Mouse (Mus musculus) myocyte (in vitro differentiated cells): Measurements from ENCODE around the gene Acp7. TPM values are rescaled to one million over a fixed set of nuclear protein-coding genes. Genes with fewer than 3 reads are reported as not detected.
A peak's percentile ranks its signal among the peaks of the same experiment; 100 is the strongest.

Experiments used
- H3K27me3 ChIP-seq: one replicate; pipeline ENCODE4 v1.6.1; 2011; ENCODE audit not compliant: control insufficient read depth, insufficient read depth, insufficient read length
- H3K36me3 ChIP-seq: one replicate; pipeline ENCODE4 v1.6.1; 2011; ENCODE audit not compliant: control insufficient read depth, insufficient read depth
- H3K4me2 ChIP-seq: one replicate; pipeline ENCODE4 v1.6.1; 2011; ENCODE audit warnings: low read depth, control low read depth
- H3K4me3 ChIP-seq: one replicate; pipeline ENCODE4 v1.5.1; 2011; ENCODE audit warnings: mild to moderate bottlenecking, control low read depth, moderate library complexity
- H3K79me2 ChIP-seq: one replicate; pipeline ENCODE4 v1.6.1; 2011; ENCODE audit not compliant: control insufficient read depth, insufficient read depth
- H3ac ChIP-seq: one replicate; pipeline ENCODE4 v1.6.1; 2011; ENCODE audit not compliant: control insufficient read depth, insufficient read length
- CEBPB ChIP-seq: IDR thresholded peaks from 2 replicates; pipeline ENCODE4 v1.6.1; 2011; ENCODE audit warnings: mild to moderate bottlenecking, moderate library complexity; ENCODE audit not compliant: poor library complexity, insufficient read depth, severe bottlenecking
- E2F4 ChIP-seq: IDR thresholded peaks from one replicate; pipeline ENCODE4 v1.6.1; 2011; ENCODE audit warnings: mild to moderate bottlenecking, control low read depth, moderate library complexity; ENCODE audit not compliant: insufficient read depth
- MAX ChIP-seq: IDR thresholded peaks from one replicate; pipeline ENCODE4 v1.6.1; 2011; ENCODE audit warnings: low read depth, mild to moderate bottlenecking, control low read depth
- MYOD1 ChIP-seq, 3 experiments: IDR thresholded peaks; one replicate each; pipeline ENCODE4 v1.6.1; 2011; ENCODE audit warnings: control low read depth in 2 of 3, low read depth in 2 of 3, mild to moderate bottlenecking in 2 of 3, moderate library complexity in 1 of 3; ENCODE audit not compliant: insufficient read length in 2 of 3, control insufficient read depth in 1 of 3
- MYOG ChIP-seq, 3 experiments: IDR thresholded peaks; one replicate each; pipeline ENCODE4 v1.6.1; 2011; ENCODE audit warnings: control low read depth in 2 of 3, low read depth in 2 of 3, mild to moderate bottlenecking in 2 of 3; ENCODE audit not compliant: insufficient read length in 2 of 3, control insufficient read depth in 1 of 3, insufficient read depth in 1 of 3
- POLR2A ChIP-seq: IDR thresholded peaks from one replicate; pipeline ENCODE4 v1.6.1; 2011; ENCODE audit warnings: low read depth, mild to moderate bottlenecking, control low read depth, moderate library complexity; ENCODE audit not compliant: insufficient read length
- POLR2AphosphoS2 ChIP-seq: IDR thresholded peaks from one replicate; pipeline ENCODE4 v1.6.1; 2011; ENCODE audit warnings: low read depth, control low read depth; ENCODE audit not compliant: insufficient read length
- REST ChIP-seq: IDR thresholded peaks from one replicate; pipeline ENCODE4 v1.6.1; 2011; ENCODE audit warnings: mild to moderate bottlenecking, control low read depth, moderate library complexity; ENCODE audit not compliant: insufficient read depth, insufficient read length
- SRF ChIP-seq: IDR thresholded peaks from one replicate; pipeline ENCODE4 v1.6.1; 2011; ENCODE audit warnings: low read depth; ENCODE audit not compliant: control insufficient read depth, insufficient read length
- TCF12 ChIP-seq: IDR thresholded peaks from one replicate; pipeline ENCODE4 v1.6.1; 2011; ENCODE audit warnings: mild to moderate bottlenecking, control low read depth; ENCODE audit not compliant: poor library complexity, insufficient read depth, severe bottlenecking
- TCF3 ChIP-seq: IDR thresholded peaks from one replicate; pipeline ENCODE4 v1.6.1; 2011; ENCODE audit warnings: low read depth, control low read depth; ENCODE audit not compliant: insufficient read length
- USF1 ChIP-seq: IDR thresholded peaks from one replicate; pipeline ENCODE4 v1.6.1; 2011; ENCODE audit warnings: low read depth, mild to moderate bottlenecking, control low read depth, moderate library complexity
- polyA plus RNA-seq: library from polyadenylated mRNA; unstranded; fragments of >200 nt; fragmentation: generic; extraction: Trizol; gene quantifications from one replicate; pipeline ENCODE4 v1.2.1, GENCODE M21; 2012; ENCODE audit warnings: missing spikeins

Acp7 gene
- polyA plus RNA-seq, 1 experiment = not detected

DNA sequence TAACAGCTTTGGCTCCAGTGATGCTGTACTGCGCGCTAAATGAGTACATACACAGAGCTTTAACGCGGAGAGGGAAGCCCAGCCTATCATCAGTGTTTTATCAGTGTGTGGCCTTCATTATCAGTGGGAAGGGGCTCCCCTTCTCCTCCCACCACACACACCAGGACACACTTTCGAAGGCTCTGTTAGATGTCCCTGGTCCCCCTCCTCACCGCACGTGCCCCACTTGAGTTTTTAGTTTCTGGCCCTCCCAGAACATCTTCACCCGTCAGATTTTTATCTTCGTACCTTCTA lies 33.9 kb downstream of the Acp7 start:
- no peaks in the 10 kb centered on the region for H3K27me3 ChIP-seq
- H3K4me3 ChIP-seq = peak overlapping the region; percentile 76
- H3K4me2 ChIP-seq = peak overlapping the region; percentile 92
- no peak for TF ChIP-seq MYOG (IDR thresholded peaks at IDR 0.05; ENCODE audit: control insufficient read depth in 1 of 3, insufficient read depth in 1 of 3, insufficient read length in 2 of 3, low read depth in 2 of 3)
- no peak for TF ChIP-seq TCF3
- no peak for TF ChIP-seq MAX
- TF ChIP-seq CEBPB = no peak
- TF ChIP-seq E2F4 = no peak
- TF ChIP-seq SRF = no peak
- TF ChIP-seq POLR2A = no peak
- no peaks in the 10 kb centered on the region for H3K36me3 ChIP-seq
- peaks cover 50% of the 10 kb centered on the region for H3K79me2 ChIP-seq
- peak overlapping the region; percentile 35 for H3ac ChIP-seq

GRCm38 (mm10) chr7:28596436-28597276 lies 34.5 kb downstream of the Acp7 start:
- TF ChIP-seq MYOG (IDR thresholded peaks at IDR 0.05; ENCODE audit: control insufficient read depth in 1 of 3, insufficient read depth in 1 of 3, insufficient read length in 2 of 3, low read depth in 2 of 3) = peak in 1 of 3 experiments; percentile 16
- no peak for TF ChIP-seq SRF
- peak overlapping the region; percentile 76 for H3K4me3 ChIP-seq
- no peaks in the 10 kb centered on the region for H3K36me3 ChIP-seq
- no peaks in the 10 kb centered on the region for H3K27me3 ChIP-seq
- H3K4me2 ChIP-seq = peak overlapping the region; percentile 92
- H3ac ChIP-seq = peak overlapping the region; percentile 35
- H3K79me2 ChIP-seq = peaks cover 54% of the 10 kb centered on the region

- peak overlapping the region; percentile 76 for H3K4me3 ChIP-seq
- H3K36me3 ChIP-seq = no peaks in the 10 kb centered on the region
- peak overlapping the region; percentile 92 for H3K4me2 ChIP-seq
- peaks cover 62% of the 10 kb centered on the region for H3K79me2 ChIP-seq
- no peaks in the 10 kb centered on the region for H3K27me3 ChIP-seq
- no peak for TF ChIP-seq MYOG (IDR thresholded peaks at IDR 0.05; ENCODE audit: control insufficient read depth in 1 of 3, insufficient read depth in 1 of 3, insufficient read length in 2 of 3, low read depth in 2 of 3)
- TF ChIP-seq TCF3 = no peak
- TF ChIP-seq E2F4 = no peak
- no peak for TF ChIP-seq SRF
- no peak for TF ChIP-seq POLR2AphosphoS2
- no peak for TF ChIP-seq MAX
- TF ChIP-seq REST = no peak
- TF ChIP-seq TCF12 = no peak
- TF ChIP-seq MYOD1 (IDR thresholded peaks at IDR 0.05; ENCODE audit: control insufficient read depth in 1 of 3, insufficient read length in 2 of 3, low read depth in 2 of 3) = no peak
- no peak for TF ChIP-seq USF1
- H3ac ChIP-seq = no peak overlapping the region
Observed at GRCm38 (mm10) chr7:28595751-28596435, 35.2 kb downstream of the Acp7 start.

DNA sequence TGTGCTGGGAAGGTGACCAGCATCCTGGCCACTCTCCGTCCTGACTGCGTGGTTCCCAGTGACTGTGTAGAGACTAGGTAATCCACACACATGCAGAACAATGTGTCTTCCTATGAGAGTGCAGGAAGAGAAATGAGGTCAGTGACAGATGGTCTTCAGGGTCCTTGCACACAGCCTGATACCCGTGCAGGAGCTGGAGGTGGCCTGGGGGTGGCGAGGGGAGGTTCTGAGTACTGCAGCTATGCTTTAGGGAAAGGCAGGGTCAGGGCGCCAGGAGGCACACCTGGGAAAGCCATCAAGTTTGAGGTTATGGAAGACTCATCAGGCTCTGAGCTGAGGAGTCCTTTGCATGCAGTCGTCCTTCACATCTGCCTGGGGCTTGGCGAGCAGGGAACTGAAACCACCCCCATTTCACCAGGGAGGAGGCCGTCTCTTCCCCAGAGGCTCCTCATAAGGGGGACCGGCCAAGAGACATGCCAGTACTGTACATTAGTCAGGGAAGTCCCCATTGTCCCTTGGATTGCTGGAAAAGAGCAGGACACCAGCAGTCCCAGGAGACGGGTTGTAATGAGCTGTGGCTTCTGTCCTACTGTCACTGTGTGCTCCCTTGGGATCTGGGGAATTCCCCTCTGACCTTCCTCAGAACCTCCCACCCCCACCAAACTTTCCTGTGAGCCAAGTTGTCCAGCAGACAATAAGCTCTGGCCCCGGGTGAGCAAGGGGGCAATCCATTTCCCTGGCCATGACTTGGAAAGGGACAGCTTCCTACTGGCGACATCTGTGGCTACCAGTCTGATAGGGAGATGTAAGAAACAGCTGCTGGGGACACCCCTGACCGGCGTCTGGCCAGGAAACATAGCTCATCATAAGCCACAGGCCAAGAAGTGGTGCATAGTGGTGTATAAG lies 37.7 kb downstream of the Acp7 start:
- H3K4me3 ChIP-seq = no peak overlapping the region
- H3K36me3 ChIP-seq = no peaks in the 10 kb centered on the region
- H3K4me2 ChIP-seq = peak overlapping the region; percentile 30
- peaks cover 86% of the 10 kb centered on the region for H3K79me2 ChIP-seq
- no peaks in the 10 kb centered on the region for H3K27me3 ChIP-seq
- no peak overlapping the region for H3ac ChIP-seq
- TF ChIP-seq POLR2AphosphoS2 (no peak), MYOD1 (IDR thresholded peaks at IDR 0.05; ENCODE audit: control insufficient read depth in 1 of 3, insufficient read length in 2 of 3, low read depth in 2 of 3) (peak; percentile 35 to 73 (median 52)), MYOG (IDR thresholded peaks at IDR 0.05; ENCODE audit: control insufficient read depth in 1 of 3, insufficient read depth in 1 of 3, insufficient read length in 2 of 3, low read depth in 2 of 3) (peak in 2 of 3 experiments; percentile 15 to 73), SRF (no peak), MAX (no peak)

- no peak overlapping the region for H3ac ChIP-seq
- TF ChIP-seq MYOD1 (IDR thresholded peaks at IDR 0.05; ENCODE audit: control insufficient read depth in 1 of 3, insufficient read length in 2 of 3, low read depth in 2 of 3) (peak in 2 of 3 experiments; percentile 14 to 50), REST (no peak), TCF12 (peak; percentile 16), MAX (no peak), MYOG (IDR thresholded peaks at IDR 0.05; ENCODE audit: control insufficient read depth in 1 of 3, insufficient read depth in 1 of 3, insufficient read length in 2 of 3, low read depth in 2 of 3) (peak in 2 of 3 experiments; percentile 33 to 72)
- H3K27me3 ChIP-seq = no peaks in the 10 kb centered on the region
- H3K4me3 ChIP-seq = no peak overlapping the region
- H3K79me2 ChIP-seq = peaks cover 81% of the 10 kb centered on the region
- no peak overlapping the region for H3K4me2 ChIP-seq
- H3K36me3 ChIP-seq = no peaks in the 10 kb centered on the region
Observed at GRCm38 (mm10) chr7:28591862-28592261, 39.3 kb downstream of the Acp7 start.
